Mouse (Mus musculus) layer of hippocampus, adult 18-20 months (tissue): ENCODE data around the gene Tssc4. TPM values are rescaled to one million over a fixed set of nuclear protein-coding genes. Genes with fewer than 3 reads are reported as not detected.

ENCODE experiments used
- DNase-seq, 2 experiments: peaks; one replicate each; pipeline ENCODE4 v3.0.0; 2022; ENCODE audit warnings: low spot score in 2 of 2
- total RNA-seq, 2 experiments: library from RNA; stranded (reverse); gene quantifications; 2 replicates each; pipeline ENCODE4 v1.2.3; 2021

Gene Tssc4
- total RNA-seq, 2 experiments from 2014 or later = 39.1 to 48.2 TPM

DNA sequence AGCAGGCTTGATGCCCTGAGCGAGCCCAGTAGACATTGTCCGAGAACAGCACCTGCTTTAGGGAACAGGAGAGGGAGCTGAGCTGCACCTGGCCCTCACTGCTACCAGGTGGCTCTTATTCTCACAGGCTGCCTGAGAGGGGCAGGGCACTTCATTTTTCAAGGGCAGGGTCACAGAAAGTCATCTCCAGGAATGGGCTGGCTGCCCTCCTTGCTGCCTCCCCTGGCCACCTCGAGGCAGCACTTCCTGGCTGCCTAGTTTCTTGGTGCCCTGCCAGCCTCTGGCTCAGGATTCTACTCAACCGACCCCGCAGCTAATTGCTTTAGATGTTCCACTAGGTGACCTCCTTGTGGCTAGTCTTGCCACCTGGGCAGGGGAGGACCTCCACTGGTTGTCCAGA lies 39.2 kb downstream of the Tssc4 start:
- no peak for DNase-seq

- no peak for DNase-seq
These were observed 40.1 kb downstream of the Tssc4 start for GRCm38 (mm10) chr7:143108996-143109660.

- no peak for DNase-seq
These were observed 40.6 kb downstream of the Tssc4 start for GRCm38 (mm10) chr7:143109696-143110095.

DNA sequence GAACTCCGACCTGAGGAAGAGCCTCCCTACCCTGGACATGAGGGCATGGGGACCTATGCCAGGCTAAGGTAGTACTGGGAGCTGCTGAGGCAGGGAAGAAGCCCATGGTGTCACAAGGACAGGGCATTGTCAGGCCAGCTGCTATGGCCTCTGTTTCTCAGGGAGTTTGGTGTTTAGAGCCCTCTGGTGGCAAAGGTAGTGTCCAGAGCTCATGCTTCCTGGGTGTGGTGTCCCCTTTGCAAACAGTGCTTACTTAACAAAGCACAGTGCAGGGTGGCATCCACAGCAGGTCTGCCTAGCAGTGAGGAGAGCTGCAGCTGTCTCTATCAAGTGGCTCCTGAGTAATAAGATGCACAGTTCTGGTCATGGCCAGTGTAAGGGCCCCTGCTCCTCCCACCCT lies 41.8 kb downstream of the Tssc4 start:
- DNase-seq = no peak

- no peak for DNase-seq
These were observed 42.7 kb downstream of the Tssc4 start for GRCm38 (mm10) chr7:143111719-143112118.

DNA sequence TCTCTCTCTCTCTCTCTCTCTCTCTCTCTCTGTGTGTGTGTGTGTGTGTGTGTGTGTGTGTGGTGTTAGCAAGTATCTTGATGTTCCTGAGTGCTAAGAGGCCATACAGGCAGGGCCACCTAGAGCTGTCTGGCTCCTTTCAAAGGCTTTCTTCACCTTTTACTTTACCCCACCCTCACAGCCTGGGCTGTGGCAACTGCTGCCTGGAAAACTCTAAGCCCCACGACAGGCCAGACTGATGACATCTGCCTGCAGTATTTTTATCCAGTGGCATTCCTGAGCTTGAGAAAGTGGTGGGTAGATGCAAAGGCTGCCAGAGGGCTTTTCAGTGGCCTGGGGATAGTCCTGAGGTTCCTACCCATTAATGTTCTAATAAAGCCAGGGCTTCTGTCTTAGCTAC lies 43.3 kb downstream of the Tssc4 start:
- no peak for DNase-seq

GRCm38 (mm10) chr7:143114773-143115172 lies 45.7 kb downstream of the Tssc4 start:
- no peak for DNase-seq

- DNase-seq = no peak
These were observed 47.5 kb downstream of the Tssc4 start for GRCm38 (mm10) chr7:143116521-143116920.

DNA sequence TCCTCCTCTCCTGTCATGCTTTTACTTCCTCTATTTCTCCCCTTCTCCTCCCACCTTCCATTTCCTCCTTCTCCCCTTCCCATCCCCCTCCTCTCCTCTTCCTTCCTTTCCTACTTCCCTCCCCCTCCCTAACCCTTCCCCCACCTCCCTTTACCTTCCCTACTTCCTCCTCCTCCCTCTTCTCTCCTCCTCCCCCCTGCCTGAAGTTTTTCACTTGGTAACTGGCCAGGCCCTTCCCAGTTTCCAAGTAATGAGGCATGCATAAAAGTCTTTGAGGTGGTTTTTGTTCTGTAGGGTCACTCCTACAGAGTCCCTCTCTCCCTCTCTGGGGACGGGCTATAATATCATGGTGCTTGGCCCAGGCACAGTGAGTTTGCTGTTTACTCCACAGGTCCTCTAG lies 50.4 kb downstream of the Tssc4 start:
- no peak for DNase-seq

DNA sequence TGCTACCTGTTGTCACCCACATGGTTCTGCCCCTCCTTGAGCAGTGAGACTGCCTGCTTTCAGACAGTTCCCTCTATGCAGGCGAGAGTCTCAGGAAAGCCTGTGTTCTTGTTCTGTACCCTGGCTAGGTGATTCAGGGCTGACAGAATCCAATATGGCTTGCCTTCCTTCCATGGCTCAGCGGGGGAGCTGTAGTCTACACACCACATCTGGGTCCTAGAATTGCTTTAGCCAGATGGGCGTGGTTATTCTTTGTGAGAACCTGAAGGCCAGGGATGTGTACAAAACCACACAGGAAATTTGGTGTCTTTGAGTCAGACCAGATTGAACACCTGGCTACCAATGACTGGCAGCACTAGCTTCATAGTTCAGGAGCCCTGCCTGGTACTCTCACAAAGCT lies 50.8 kb downstream of the Tssc4 start:
- DNase-seq = no peak

Other genes starting within 250 kb of the Tssc4 start
- gene Th, start 138.1 kb upstream of the Tssc4 start, total RNA-seq = under 1 TPM; 0.58 to 0.82 TPM
- under 1 TPM in 1 of 2 experiments, not detected in 1; 0.52 TPM for gene Ascl2, start 100.0 kb upstream of the Tssc4 start, total RNA-seq
- gene Tspan32, start 64.2 kb upstream of the Tssc4 start, total RNA-seq = under 1 TPM in 1 of 2 experiments, not detected in 1; 0.17 TPM
- gene Cd81, start 16.5 kb upstream of the Tssc4 start, total RNA-seq = 100 to 1,000 TPM; 459 to 481 TPM
- under 1 TPM in 1 of 2 experiments, not detected in 1; 0.07 TPM for gene Trpm5, start 25.4 kb downstream of the Tssc4 start, total RNA-seq
- under 1 TPM; 0.28 to 0.40 TPM for gene Kcnq1, start 37.1 kb downstream of the Tssc4 start, total RNA-seq